In genomic region chr9:21149654-21150419, GRCm38 (mm10) we compare ENCODE assay signal across 8 mouse cellular contexts. TPM values are rescaled to one million over a fixed set of nuclear protein-coding genes. Genes with fewer than 3 reads are reported as not detected.
A peak's percentile ranks its signal among the peaks of the same experiment; 100 is the strongest.
DNase-seq lines count a peak whose midpoint lies in the region; ATAC-seq and TF ChIP-seq lines count a peak whose summit lies in the region.

TSS of gene Cdc37 (minus strand) at chr9:21149982.

- H3K27me3 ChIP-seq in heart, embryonic 11.5 days (ENCODE audit: control insufficient read depth, insufficient read depth, low read length) = no peaks in the 10 kb centered on the region
- H3K27me3 ChIP-seq in kidney, embryonic 16.5 days (ENCODE audit: insufficient read depth, low read length) = no peaks in the 10 kb centered on the region
- no peaks in the 10 kb centered on the region for H3K27me3 ChIP-seq in liver, adult 2 months (ENCODE audit: control insufficient read depth, insufficient read depth, low read length)
- no peaks in the 10 kb centered on the region for H3K27me3 ChIP-seq in myocyte (ENCODE audit: control insufficient read depth, insufficient read depth, insufficient read length)
- H3K27me3 ChIP-seq in splenic B cell, adult 2 months (ENCODE audit: control insufficient read depth, insufficient read depth, low read length, poor library complexity, severe bottlenecking) = no peaks in the 10 kb centered on the region

- peak; percentile 95 to 96 for DNase-seq in B cell, adult 2 months
- peak; percentile 96 for DNase-seq in brain, adult 2 months (ENCODE audit: low read depth, low spot score)
- DNase-seq in liver, adult 2 months (ENCODE audit: extremely low read depth, low read depth, low spot score) = peak; percentile 65
- peak; percentile 93 for DNase-seq in splenic B cell, adult 2 months (ENCODE audit: low read depth, low spot score)

- H3K4me3 ChIP-seq in heart, embryonic 11.5 days (ENCODE audit: low read depth, low read length) = peak within 1 kb of the TSS; percentile 73
- peak within 1 kb of the TSS; percentile 74 for H3K4me3 ChIP-seq in kidney, embryonic 16.5 days (ENCODE audit: low read length)
- peak within 1 kb of the TSS; percentile 72 for H3K4me3 ChIP-seq in liver, adult 2 months (ENCODE audit: insufficient read depth, low read depth, low read length)
- peak within 1 kb of the TSS; percentile 84 for H3K4me3 ChIP-seq in myocyte

- peak within 1 kb of the TSS; percentile 92 for H3K4me2 ChIP-seq in heart, embryonic 11.5 days
- peak within 1 kb of the TSS; percentile 83 for H3K4me2 ChIP-seq in kidney, embryonic 16.5 days (replicated peaks; ENCODE audit: low read depth, low read length)
- H3K4me2 ChIP-seq in myocyte (ENCODE audit: low read depth) = peak within 1 kb of the TSS; percentile 98

- peak; percentile 64; the same call in 1 of the 2 replicates for TF ChIP-seq POLR2A in liver, adult 2 months (IDR thresholded peaks at IDR 0.05; ENCODE audit: extremely low read depth, insufficient read depth, low read length)
- peak; percentile 85 for TF ChIP-seq POLR2A in myocyte (IDR thresholded peaks at IDR 0.05; ENCODE audit: insufficient read length, low read depth)

- H3K27ac ChIP-seq in heart, embryonic 11.5 days (ENCODE audit: low read depth, low read length) = peak within 1 kb of the TSS; percentile 62
- peak within 1 kb of the TSS; percentile 41 for H3K27ac ChIP-seq in kidney, embryonic 16.5 days (ENCODE audit: low read length)
- peak within 1 kb of the TSS; percentile 21 for H3K27ac ChIP-seq in liver, adult 2 months (replicated peaks; ENCODE audit: insufficient read depth, low read depth, low read length)

- WGBS in heart, embryonic 11.5 days (ENCODE audit: insufficient replicate concordance) = 4% methylated on average over 56 of the region's 56 CpGs
- 3% methylated on average over 55 of the region's 56 CpGs for WGBS in kidney, embryonic 16.5 days
- WGBS in liver, adult 2 months = 2% methylated on average over 56 of the region's 56 CpGs

- no peak for TF ChIP-seq CTCF in liver, adult 2 months (IDR thresholded peaks at IDR 0.05; ENCODE audit: low read depth, low read length)

- peak within 1 kb of the TSS; percentile 72 for H3ac ChIP-seq in myocyte (ENCODE audit: control insufficient read depth, insufficient read length)

- H3K9me3 ChIP-seq in heart, embryonic 11.5 days (replicated peaks; ENCODE audit: control insufficient read depth, low read length) = no peaks in the 10 kb centered on the region
- H3K9me3 ChIP-seq in kidney, embryonic 16.5 days (ENCODE audit: low read length) = no peaks in the 10 kb centered on the region

- no peaks in the 10 kb centered on the region for H3K36me3 ChIP-seq in heart, embryonic 11.5 days (ENCODE audit: control insufficient read depth, insufficient read depth, low read length)
- peaks cover 6% of the 10 kb centered on the region; the same call in 1 of the 2 replicates for H3K36me3 ChIP-seq in kidney, embryonic 16.5 days (ENCODE audit: insufficient read depth, low read length)
- no peaks in the 10 kb centered on the region for H3K36me3 ChIP-seq in liver, adult 2 months (ENCODE audit: control insufficient read depth, insufficient read depth, low read length)
- peaks cover 3% of the 10 kb centered on the region for H3K36me3 ChIP-seq in myocyte (ENCODE audit: control insufficient read depth, insufficient read depth)
- no peaks in the 10 kb centered on the region for H3K36me3 ChIP-seq in splenic B cell, adult 2 months (ENCODE audit: control insufficient read depth, insufficient read depth, low read length, poor library complexity, severe bottlenecking)

- peaks cover 44% of the 10 kb centered on the region for H3K4me1 ChIP-seq in heart, embryonic 11.5 days (ENCODE audit: control insufficient read depth, insufficient read depth, low read length)
- H3K4me1 ChIP-seq in kidney, embryonic 16.5 days (ENCODE audit: insufficient read depth, low read length) = peaks cover 53% of the 10 kb centered on the region
- H3K4me1 ChIP-seq in liver, adult 2 months (ENCODE audit: control insufficient read depth, insufficient read depth, low read length) = peaks cover 12% of the 10 kb centered on the region

- peak; percentile 95 for ATAC-seq in erythroblast, adult 5-6 weeks (replicated peaks; ENCODE audit: low FRiP score, poor library complexity, severe bottlenecking)
- peak; percentile 91 for ATAC-seq in heart, embryonic 11.5 days (replicated peaks; ENCODE audit: insufficient number of reproducible peaks, low FRiP score, low TSS enrichment)
- peak; percentile 93 for ATAC-seq in kidney, embryonic 16.5 days (ENCODE audit: low FRiP score, low TSS enrichment)

- H3K9ac ChIP-seq in heart, embryonic 11.5 days (ENCODE audit: low read depth, low read length) = peak within 1 kb of the TSS; percentile 82
- H3K9ac ChIP-seq in kidney, embryonic 16.5 days (replicated peaks; ENCODE audit: low read length) = peak within 1 kb of the TSS; percentile 78
- H3K9ac ChIP-seq in liver, adult 2 months (ENCODE audit: low read depth, low read length) = peak within 1 kb of the TSS; percentile 77

- peaks cover 30% of the 10 kb centered on the region; the same call in 1 of the 2 replicates for H3K79me2 ChIP-seq in liver, adult 2 months (ENCODE audit: control insufficient read depth, insufficient read depth, low read length)
- peaks cover 48% of the 10 kb centered on the region for H3K79me2 ChIP-seq in myocyte (ENCODE audit: control insufficient read depth, insufficient read depth)

TF ChIP-seq in myocyte, 11 proteins besides CTCF, POLR2A, EP300 and RAD21:
- peak in 2 of 3 experiments; percentile 11 to 33 for TF ChIP-seq MYOD1 (IDR thresholded peaks at IDR 0.05; ENCODE audit: control insufficient read depth in 1 of 3, insufficient read length in 2 of 3, low read depth in 2 of 3)
- TF ChIP-seq CEBPB (IDR thresholded peaks at IDR 0.05; ENCODE audit: insufficient read depth, poor library complexity, severe bottlenecking) = no peak
- TF ChIP-seq SRF (IDR thresholded peaks at IDR 0.05; ENCODE audit: control insufficient read depth, insufficient read length, low read depth) = peak; percentile 31
- no peak for TF ChIP-seq TCF3 (IDR thresholded peaks at IDR 0.05; ENCODE audit: insufficient read length, low read depth)
- TF ChIP-seq MYOG (IDR thresholded peaks at IDR 0.05; ENCODE audit: control insufficient read depth in 1 of 3, insufficient read depth in 1 of 3, insufficient read length in 2 of 3, low read depth in 2 of 3) = peak in 2 of 3 experiments; percentile 16 to 23
- TF ChIP-seq TCF12 (IDR thresholded peaks at IDR 0.05; ENCODE audit: insufficient read depth, poor library complexity, severe bottlenecking) = no peak
- peak; percentile 80 for TF ChIP-seq POLR2AphosphoS2 (IDR thresholded peaks at IDR 0.05; ENCODE audit: insufficient read length, low read depth)
- TF ChIP-seq E2F4 (IDR thresholded peaks at IDR 0.05; ENCODE audit: insufficient read depth) = no peak
- TF ChIP-seq USF1 (IDR thresholded peaks at IDR 0.05; ENCODE audit: low read depth) = no peak
- no peak for TF ChIP-seq REST (IDR thresholded peaks at IDR 0.05; ENCODE audit: insufficient read depth, insufficient read length)
- TF ChIP-seq MAX (IDR thresholded peaks at IDR 0.05; ENCODE audit: low read depth) = no peak

RNA-seq across cellular contexts. Expression of gene Cdc37, which starts in this region (rescaled TPM):
- 21.9 and 29.8 TPM in 2 replicates for total RNA-seq in erythroblast, adult 5-6 weeks (2015; ENCODE audit: low replicate concordance)
- total RNA-seq in erythroblast, adult 5-6 weeks (2017; ENCODE audit: low replicate concordance) = 35.5 and 75.3 TPM in 2 replicates
- 254 and 266 TPM in 2 replicates for polyA plus RNA-seq in heart, embryonic 11.5 days (2014; fragmentation: Nextera tagmentation; extraction: Ambion mirVana)
- 359 and 386 TPM in 2 replicates for polyA plus RNA-seq in kidney, embryonic 16.5 days (2015; fragmentation: Nextera tagmentation; extraction: Ambion mirVana)
- total RNA-seq in liver, adult 2 months (2014; rRNA removed) = 27.4 and 36.0 TPM in 2 replicates
- 41.2 and 41.8 TPM in 2 replicates for polyA plus RNA-seq in liver, adult 2 months (2012; rRNA removed)
- polyA plus RNA-seq in myocyte (2012; fragmentation: generic; extraction: Trizol) = 288 TPM

Comparison
In these comparisons a context has a peak if more than half of its experiments do, and no peak if none do; other contexts are left out.
1. Peak in every context shown above with its lines: DNase-seq, ATAC-seq, H3K4me3 ChIP-seq and H3K27ac ChIP-seq.